Mouse (Mus musculus): ENCODE results near the gene Fam126a.

GRCm38 (mm10) chr5:23922516-23923291, 107.8 kb downstream of the Fam126a start:
- TF ChIP-seq CHD2 (IDR thresholded peaks at IDR 0.05; ENCODE audit: low read depth, low read length) (no peak), ZC3H11A (IDR thresholded peaks at IDR 0.05; ENCODE audit: borderline replicate concordance, low read depth, low read length) (no peak), MAFK (IDR thresholded peaks at IDR 0.05; ENCODE audit: insufficient read depth, low read depth, low read length) (no peak), ZNF384 (IDR thresholded peaks at IDR 0.05; ENCODE audit: low read depth, low read length) (no peak)
